Mouse (Mus musculus) kidney, postnatal 36 days (tissue): Measurements from ENCODE around the gene Usp40.
A peak's percentile ranks its signal among the peaks of the same experiment; 100 is the strongest.
"Not testable (repeated sequence)": the region's sequence is repeated elsewhere in the genome, so short reads cannot be mapped to it uniquely, and the experiment has no call there.

Experiments used
- DNase-seq, 2 experiments: peaks; one replicate each; pipeline ENCODE4 v3.0.0; 2021 to 2022; ENCODE audit warnings: mixed read lengths in 2 of 2

Usp40 gene

DNA sequence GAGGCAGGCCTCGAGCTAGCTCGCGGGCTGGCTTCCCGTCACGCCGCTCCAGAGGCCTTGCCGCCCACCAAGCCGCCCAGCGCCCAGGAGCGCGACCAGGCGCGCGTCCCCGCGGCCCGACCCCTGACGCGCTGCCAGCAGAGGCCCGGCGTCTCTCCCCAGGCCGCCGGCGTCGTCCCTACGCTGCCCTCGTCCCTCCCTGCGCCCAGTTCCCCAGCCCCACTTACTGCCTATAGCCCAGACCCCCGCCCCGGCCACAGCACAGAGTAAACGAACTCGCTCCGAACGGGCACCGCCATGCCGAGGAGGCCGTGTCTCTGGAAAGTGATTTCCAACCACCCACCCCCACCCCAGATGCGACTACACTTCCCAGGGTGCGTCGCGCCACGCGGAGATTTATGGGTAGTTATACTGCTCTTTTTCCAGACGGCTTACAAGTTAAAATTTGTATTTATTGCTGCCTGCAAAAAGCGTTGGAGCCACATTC lies at the start of gene Usp40:
TSS of gene Usp40 (minus strand) at position 341 of the 487 bp plus-strand sequence.
- DNase-seq = peak; percentile 82 to 84

DNA sequence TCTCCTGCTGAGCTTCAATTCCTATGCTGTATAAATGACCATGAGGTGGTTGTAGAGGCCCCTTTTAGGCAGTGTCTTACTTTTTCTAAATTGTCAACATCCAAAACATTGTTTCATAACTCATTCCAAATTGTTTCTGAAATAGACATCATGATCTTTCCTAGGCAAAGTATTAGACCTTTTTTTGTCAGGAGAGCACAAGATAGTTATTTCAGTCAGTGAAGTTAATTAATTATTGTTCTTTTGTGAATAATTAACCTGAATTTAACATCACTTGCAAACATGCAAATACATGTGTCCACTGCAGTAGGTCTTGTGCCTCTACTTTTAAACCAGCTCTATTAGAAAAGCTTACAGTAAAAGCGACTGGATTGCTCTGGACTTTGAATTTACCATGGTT lies 46.7 kb upstream of the Usp40 start, which contains the start of gene Ugt1a10:
TSS of gene Ugt1a10 (plus strand) at position 301 of the 400 bp plus-strand sequence.
- DNase-seq = no peak

DNA sequence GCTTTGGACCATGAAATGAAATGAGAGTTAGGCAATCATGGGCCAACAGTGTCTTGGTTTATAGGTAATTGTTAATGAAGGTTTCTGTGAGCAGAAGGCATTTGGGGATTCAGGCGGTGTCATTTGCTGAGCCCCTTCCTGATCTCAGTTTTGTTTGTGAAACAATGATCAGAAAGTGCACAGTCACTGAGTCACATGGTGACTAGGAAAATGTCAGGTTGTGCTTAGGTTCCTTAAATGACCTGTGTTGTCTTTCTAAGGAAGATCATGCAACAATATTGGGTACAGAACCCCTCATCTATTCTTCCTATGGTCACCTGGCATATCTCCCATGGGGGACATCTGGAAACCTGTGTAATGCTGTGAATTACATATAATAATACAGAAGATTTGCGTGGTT lies 39.1 kb upstream of the Usp40 start:
- DNase-seq = not testable (repeated sequence)

DNA sequence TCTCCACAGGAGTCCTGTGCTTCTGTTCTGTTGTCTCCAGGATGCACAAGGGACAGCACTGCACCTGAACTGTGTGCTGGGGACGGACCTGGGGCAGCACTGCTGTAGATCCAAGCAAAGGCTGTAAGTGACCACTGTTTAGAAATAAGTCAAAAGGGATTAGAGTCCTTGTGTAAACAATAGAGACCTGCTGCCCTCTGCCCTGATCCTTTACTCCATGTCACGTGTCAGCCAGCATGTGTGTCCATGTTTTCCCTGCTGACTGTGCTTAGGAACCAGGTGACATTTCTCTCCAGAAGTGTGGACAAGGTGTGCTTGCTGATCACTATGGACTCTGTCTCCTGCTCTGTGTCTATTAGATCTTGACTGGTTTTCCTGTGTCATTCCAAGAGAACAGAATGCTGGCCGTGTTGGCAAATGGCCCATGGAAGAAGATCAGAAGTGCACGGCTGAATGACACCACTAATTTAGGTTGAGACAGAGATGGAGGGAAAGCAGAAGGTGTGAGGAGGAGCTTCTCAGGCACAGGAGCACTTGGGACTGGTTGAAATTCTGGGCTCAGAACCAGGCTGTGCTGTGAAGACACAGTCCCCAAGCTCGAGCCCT lies 36.6 kb upstream of the Usp40 start:
- DNase-seq = peak; percentile 37 to 46

DNA sequence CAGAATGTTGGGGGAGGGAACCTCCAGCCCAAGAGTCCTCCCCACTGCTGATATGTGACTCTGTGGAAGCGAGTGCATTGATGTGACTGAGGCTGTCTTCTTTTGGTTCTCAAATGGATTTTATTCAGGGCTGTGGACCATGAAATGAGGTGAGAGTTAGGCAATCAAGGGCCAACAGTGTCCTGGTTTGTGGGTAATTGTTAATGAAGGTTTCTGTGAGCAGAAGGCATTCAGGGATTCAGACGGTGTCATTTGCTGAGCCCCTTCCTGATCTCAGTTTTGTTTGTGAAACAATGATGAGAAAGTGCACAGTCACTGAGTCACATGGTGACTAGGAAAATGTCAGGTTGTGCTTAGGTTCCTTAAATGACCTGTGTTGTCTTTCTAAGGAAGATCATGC lies 34.7 kb upstream of the Usp40 start:
- DNase-seq = peak; percentile 4 to 51

DNA sequence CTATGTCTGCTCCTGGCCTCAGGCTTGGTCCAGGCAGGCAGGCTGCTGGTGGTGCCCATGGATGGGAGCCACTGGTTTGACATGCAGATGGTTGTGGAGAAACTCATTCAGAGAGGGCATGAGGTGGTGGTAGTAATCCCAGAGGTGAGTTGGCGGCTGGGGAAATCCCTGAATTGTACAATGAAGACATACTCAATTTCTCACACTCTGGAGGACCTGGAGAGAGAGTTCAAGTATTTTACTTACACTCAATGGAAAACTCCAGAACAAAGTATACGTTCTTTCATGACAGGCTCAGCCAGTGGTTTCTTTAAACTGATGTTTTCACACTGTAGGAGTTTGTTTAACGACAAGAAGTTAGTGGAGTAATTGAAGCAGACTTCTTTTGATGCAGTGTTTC lies 16.9 kb upstream of the Usp40 start:
- not testable (repeated sequence) for DNase-seq

DNA sequence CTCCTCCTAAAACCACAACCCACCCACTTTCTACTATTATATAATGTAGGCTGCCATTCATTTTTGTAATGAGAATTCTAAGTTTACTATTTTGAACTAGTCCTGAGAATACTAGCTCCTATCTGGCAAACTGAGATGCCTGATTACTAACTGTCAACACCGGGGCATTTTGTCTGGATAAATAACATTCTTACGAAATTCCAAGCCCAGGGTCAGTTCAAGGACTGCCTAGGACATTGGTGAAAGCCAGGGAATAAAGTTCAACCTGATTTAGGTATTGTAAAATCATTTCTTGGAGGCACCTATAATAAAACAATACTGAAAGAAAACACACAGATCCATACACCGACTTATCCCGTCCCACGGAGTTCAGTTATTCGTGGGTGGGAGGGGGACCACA lies 7.0 kb upstream of the Usp40 start:
- no peak for DNase-seq

DNA sequence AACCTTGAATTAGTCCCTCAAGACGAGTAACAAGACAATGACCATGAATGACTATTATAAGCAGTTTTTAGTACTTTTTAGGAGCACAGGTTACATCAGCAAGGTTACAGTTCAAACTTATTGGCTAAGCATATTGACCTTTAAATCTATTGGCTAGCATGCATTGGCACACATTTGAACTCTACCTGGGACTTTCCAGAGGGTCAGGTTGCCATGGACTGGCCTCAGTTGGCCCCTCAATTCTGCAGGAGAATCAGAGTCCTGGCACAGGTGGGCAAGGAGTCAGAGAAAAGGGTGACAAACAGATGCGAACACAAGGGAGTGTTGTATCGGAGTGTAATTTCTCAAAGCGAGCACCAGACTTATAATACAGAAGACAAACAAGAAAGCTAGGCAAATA lies 6.3 kb upstream of the Usp40 start:
- DNase-seq = no peak

DNA sequence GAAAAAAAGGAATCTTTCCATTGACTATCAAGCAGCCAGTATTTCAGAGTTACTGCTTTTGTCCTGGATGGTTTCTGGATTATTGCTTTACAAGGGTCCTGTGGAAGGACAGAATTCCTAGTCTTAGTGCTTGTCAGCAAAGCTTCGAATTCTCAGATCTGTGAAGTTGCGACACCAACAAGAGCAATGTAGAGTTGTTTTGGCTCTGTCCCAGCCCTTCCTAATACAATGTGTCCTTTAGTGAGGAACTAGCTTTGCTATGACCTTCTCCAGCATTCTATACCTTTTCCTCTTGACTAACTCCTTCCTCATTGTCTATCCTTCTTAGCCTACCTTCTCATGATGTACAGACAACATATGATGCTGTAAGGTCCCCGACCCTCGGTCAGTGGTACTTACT lies 5.8 kb upstream of the Usp40 start:
- DNase-seq = no peak

DNA sequence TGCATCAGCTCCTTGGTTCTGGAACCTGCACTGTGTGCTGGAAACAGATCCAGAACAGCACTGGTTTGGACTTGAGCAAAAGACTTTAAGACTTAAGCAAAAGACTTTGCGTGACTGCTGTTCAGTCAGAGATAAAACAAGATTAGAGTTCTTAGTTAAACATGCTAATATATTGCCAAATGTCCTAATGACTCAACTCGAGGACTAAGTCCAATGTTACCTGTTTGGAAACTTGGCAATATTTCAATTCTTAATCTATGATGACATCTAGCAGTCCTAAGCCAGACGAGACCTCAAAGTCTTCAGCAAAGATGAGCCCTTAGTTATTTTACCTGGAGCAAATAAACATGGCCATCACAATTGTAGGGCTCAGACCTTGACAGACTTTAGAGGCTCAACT lies 5.4 kb upstream of the Usp40 start:
- no peak for DNase-seq

DNA sequence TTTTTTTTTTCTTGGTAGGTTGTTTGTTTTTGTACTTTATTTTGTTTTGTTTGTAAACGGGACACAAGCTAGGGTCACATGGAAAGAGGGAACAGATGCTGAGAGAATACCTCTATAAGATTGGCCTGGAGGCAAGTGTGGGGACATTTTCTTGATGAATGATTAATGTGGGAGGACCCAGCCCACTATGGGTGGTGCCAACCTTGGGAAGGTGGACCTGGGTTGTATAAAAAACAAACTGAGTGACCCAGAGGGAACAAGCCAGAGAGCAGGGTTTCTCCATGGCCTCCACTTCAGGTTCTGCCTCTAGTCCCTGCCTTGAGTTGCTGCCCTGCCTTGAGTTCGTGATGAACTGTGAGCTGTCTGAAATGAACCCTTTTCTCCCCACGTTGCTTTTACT lies 1.2 kb upstream of the Usp40 start:
- no peak for DNase-seq

DNA sequence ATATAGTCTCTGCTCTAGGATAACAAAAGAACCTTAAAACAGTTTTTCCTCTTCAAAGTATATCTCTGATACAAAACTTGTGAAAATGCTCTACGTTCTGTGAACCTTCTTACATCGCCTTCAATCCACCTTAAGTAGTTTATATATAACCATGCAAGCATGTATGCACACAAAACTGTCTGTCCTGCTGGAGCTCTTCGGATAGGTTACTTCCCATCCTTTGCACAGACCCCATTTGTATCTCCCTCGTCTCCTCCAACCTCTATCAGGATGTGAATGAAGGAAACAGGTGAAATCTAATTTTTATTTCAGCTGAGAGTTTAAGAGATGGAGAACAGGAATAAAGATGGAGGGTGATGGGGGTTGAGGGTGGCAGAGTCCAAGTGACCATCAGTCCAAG lies 384 bp upstream of the Usp40 start:
- no peak for DNase-seq

DNA sequence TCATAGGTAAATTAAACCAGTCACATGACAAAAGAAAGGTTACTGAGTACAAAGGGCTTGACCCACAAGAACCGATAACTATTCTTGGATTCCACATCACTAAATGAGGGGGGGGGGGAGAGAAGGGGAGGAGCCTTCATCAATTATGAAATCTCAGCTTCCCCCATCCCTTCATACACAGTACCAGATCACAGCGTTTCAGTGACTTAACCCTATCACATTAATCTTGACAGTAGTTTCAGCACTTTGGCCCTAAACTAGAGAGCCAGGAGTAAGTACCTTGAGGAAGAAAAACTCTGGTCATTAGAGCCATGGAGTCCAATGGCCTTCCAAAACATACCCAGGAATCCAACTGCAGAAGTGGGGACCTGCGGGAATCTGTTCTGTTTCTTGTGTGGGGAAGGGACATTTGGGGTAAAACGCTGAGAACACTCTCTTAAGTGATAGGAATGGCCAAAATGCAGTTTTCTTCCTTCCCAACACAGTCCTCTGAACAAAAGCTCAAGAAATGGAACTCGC lies 600 bp downstream of the Usp40 start:
- no peak for DNase-seq

DNA sequence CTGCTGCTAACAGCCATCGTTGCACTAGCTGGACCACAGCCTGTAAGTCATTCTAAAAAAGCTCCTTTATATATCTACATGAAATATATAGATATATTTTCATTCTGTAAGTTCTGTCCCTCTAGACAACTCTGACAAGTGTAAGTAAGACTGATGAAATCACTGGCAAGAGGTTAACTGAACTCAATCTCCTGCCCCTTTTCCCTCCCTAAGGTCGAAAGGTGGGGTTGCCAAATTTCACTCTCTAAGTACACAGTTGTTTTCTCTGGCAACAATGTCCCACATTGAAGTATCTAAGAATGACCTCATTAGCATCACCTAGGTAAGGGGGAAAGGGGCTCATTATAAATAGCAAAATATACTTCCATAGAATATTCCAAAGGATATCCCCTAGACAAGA lies 15.6 kb downstream of the Usp40 start:
- DNase-seq = no peak

DNA sequence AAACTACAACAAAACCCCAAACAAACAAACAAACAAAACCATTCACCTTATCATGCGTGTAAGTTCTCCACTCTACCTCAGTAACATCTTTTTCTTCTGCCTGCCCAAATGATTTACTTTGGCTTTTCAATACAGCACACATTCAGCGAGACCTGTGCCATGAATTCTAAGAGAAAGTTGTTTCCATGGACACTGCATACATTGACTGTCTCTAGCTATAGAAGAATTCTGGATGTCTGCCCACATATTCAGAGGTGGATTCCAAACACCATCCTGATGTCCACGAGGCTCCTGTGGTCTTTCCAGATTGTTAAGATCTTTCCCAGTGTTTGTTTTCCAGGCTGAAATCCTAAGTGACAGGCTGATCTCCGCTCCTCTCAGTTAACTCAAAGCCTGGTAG lies 26.1 kb downstream of the Usp40 start:
- DNase-seq = no peak

DNA sequence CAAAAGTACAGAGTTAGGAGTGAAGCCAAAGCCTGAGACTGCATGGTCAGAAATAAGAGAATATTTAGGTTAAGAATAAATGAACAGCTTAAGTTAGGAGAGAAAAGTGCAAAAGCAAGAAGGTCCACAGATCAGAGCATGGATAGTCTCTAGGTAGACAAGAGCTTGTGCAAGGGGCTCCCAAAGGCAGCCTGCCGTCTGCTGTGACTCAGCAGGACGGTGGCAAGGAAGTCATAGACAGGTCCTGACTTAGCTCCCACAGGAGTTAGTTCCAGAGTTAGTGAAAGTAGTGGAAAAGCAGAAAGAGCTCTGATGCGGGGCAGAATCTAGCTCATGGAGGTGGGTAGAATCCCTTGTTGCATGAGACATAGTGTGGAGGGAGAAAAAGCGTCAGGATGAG lies 38.0 kb downstream of the Usp40 start:
- no peak for DNase-seq

DNA sequence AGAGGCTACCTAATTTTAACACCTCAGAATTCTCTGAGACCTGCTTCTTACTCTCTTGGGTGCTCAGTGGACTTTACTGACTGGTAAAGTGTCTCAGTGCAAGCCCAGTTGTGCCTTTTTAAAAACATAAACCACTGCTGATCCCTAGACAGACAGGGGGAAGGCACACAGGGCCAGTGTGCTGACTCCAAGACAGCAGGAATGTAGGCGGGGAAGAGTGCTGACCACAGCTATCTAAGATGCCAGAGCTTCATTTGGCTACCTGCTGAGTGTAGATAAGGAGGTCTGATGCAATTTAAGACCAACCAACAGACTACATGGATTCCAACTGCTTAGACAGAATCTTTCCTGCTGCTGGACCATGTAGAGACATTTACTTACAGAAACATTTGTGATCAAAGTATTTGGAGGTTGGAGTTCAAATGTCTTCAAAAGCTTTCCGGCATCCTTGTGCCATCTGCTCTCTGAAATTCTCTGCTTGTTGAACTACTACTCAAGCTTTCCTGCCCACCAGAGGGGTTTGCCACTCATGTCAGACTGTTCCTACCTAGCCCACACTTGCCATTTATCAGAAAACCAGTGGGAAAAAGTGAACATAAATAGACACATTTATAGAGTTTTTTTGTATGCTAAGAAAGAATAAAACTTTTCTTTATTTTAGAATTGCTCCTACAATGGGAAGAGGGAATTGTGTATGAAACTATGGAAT lies 46.7 kb downstream of the Usp40 start:
- no peak for DNase-seq

DNA sequence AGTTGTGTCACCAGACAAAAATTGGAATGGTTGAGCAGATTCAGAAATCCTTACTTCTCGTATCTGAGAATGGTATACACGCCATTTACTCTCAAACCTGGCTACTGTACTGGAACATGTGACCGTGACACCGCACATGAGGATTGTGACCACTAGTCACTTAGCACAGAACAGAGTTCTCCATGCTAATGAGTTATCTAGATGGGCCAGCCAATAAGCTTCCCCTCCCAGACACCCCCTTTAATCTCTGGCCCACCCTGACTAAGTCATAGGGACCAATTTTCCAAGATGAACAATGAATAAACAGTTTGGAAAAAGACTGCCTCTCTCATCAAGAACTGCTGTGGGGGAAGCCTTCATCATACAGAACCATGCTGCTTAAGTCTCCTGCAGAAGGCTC lies 47.6 kb downstream of the Usp40 start:
- no peak for DNase-seq

DNA sequence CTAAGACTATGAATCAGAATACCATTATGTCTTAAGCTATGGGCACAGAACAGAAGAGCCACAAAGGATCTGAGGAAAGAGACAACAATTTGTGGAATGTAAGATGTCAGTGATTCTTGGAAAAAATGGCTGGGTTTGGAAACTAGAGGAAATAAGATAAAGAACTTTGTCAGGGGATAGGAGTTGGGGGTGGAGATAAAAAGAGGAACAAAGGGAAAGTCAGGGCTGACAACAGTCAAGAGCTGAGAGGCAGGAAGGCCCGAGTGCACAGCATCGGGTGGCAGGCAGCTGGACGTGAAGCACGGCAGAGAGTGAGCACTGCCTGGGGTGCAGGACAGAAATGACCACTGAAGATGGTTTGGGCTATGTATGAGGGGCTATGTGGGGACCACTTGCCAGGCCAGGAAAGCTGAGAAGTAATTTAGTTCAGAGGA lies 48.3 kb downstream of the Usp40 start:
- DNase-seq = no peak

DNA sequence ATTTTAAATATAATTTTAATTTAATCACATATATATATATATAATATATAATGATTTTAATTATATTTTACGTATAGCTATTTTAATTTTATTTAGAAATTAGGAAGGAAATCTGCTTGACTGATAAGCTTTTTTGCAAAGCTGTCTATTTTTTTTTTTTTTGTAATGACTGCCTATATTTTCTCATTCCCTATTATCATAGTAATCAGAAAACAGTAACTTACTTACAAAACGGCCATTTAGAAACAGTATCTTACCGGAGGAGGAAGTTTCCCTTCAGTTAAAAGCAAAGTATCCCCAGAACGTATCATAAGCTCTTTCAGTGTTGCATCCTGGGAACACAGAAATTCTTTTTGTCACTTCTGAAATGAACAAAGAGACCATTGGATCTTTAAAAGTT lies 48.8 kb downstream of the Usp40 start:
- DNase-seq = no peak

DNA sequence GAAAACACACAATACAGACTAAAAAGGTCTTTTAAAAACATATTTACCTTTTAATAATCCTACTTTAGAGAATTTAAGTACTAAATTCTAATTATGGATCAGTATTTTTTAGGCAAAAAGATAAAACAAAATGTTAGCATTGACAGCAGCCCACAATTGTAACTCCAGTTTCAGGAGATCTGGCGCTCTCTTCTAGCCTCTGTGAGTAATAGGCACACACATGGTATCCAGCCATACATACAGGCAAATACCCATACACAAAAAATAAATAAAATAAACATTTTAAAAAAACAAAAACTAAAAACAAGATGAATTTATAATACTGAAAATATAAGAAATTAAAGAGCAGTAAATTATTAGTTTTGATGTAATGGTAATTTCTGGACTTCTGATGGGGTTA lies 49.4 kb downstream of the Usp40 start:
- DNase-seq = no peak

DNA sequence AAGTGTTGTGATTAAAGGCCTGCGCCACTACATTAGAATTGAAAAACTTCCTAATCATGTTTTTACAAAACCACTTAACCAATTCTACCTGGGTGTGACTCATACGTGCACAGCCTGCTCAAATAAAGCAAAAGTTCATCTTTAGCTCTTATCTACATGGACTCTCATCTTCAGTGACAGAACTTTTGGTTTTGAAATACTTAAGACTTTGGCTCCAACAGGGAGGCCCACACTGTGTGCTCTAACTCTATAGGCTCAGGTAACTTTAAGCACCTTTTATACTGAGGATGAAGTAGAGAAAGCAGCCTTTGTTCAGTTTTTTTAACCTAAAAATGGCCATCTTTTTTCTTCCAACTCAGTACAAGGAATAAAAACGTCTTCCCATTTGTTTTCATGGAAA lies 55.3 kb downstream of the Usp40 start:
- DNase-seq = no peak

DNA sequence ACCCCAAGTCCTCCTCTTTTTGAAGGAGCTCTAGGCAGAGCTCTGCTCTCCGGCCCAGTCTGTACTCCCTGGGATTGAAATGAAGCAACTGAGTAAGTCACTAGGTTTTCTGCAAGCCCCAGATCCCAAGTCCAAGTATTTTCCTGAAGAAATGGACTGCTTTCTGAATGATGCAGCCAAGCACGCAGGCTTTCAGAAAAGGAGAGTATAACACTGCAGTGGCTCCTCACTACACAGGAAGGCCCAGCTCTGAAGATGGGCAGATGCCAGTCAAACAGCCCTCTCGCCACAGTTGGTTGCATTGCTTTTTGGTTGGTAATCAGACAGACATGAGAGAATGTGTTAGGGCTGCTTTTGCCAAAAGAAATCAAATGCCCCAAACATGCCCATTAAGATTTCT lies 56.7 kb downstream of the Usp40 start:
- no peak for DNase-seq

DNA sequence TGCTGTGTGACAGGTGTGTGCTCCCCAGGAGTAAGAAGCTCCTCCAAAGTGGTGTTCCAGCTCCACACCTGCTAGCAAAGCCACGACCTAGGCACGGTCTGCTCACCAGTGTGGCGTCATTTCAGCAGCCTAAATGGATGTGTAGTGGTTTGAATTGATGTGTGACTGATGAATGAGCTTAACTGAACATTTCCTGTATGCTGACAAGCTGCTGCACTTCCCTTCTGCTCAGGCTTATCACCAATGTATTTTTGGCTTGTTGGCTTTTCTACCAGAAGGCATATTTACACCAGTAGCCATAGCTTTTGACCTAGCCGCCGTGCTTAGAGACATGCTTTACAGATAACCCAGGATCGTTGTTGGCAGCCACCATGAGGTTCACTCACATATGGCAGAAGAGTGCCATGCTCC lies 60.7 kb downstream of the Usp40 start:
- DNase-seq = no peak
